Mouse (Mus musculus) heart, embryonic 11.5 days (tissue): ENCODE results near the gene Atp6v0a1. TPM values are rescaled to one million over a fixed set of nuclear protein-coding genes. Genes with fewer than 3 reads are reported as not detected.
A peak's percentile ranks its signal among the peaks of the same experiment; 100 is the strongest.

ENCODE experiments used
- ATAC-seq: fragments of 200-750 bp; cut with Nextera tagmentation; replicated peaks from 2 replicates; pipeline ENCODE4 v1.8.0; 2017; ENCODE audit warnings: moderate library complexity; ENCODE audit not compliant: insufficient number of reproducible peaks, low FRiP score, low TSS enrichment
- H3K27ac ChIP-seq: fragments of 300-500 bp; sonication (generic); 2 replicates; pipeline ENCODE4 v1.5.1; 2014; ENCODE audit warnings: mild to moderate bottlenecking, low read depth, low read length
- H3K27me3 ChIP-seq: fragments of 300-500 bp; sonication (generic); 2 replicates; pipeline ENCODE4 v1.6.1; 2014; ENCODE audit warnings: mild to moderate bottlenecking, low read length, mixed read lengths; ENCODE audit not compliant: control insufficient read depth, insufficient read depth
- H3K36me3 ChIP-seq: fragments of 300-500 bp; sonication (generic); 2 replicates; pipeline ENCODE4 v1.6.1; 2014; ENCODE audit warnings: mild to moderate bottlenecking, low read length, moderate library complexity, mixed read lengths; ENCODE audit not compliant: control insufficient read depth, insufficient read depth
- H3K4me1 ChIP-seq: fragments of 300-500 bp; sonication (generic); 2 replicates; pipeline ENCODE4 v1.6.1; 2014; ENCODE audit warnings: low read length; ENCODE audit not compliant: control insufficient read depth, insufficient read depth
- H3K4me2 ChIP-seq: fragments of 300-500 bp; sonication (generic); 2 replicates; pipeline ENCODE4 v1.6.1; 2014; ENCODE audit warnings: mild to moderate bottlenecking, moderate library complexity
- H3K4me3 ChIP-seq: fragments of 300-500 bp; sonication (generic); 2 replicates; pipeline ENCODE4 v1.5.1; 2014; ENCODE audit warnings: low read depth, low read length
- H3K9ac ChIP-seq: fragments of 300-500 bp; sonication (generic); 2 replicates; pipeline ENCODE4 v1.6.1; 2014; ENCODE audit warnings: mild to moderate bottlenecking, low read depth, low read length, moderate library complexity
- H3K9me3 ChIP-seq: fragments of 300-500 bp; sonication (generic); replicated peaks from 2 replicates; pipeline ENCODE4 v1.6.1; 2016; ENCODE audit warnings: low read length; ENCODE audit not compliant: control insufficient read depth
- WGBS: fragments of 180-500 bp; shearing (Covaris S2); extraction: QIAGEN DNeasy Blood & Tissue Kit; methylation state at CpG from one replicate; pipeline ENCODE4 v1.1.7; 2014; ENCODE audit not compliant: insufficient replicate concordance; 5-methylcytosine and 5-hydroxymethylcytosine counted together
- polyA plus RNA-seq: library from polyadenylated mRNA; unstranded; fragments of >200 nt; fragmentation: Nextera tagmentation; extraction: Ambion mirVana; gene quantifications from 2 replicates; pipeline ENCODE4 v1.2.1, GENCODE M21; 2014

The Atp6v0a1 gene
- polyA plus RNA-seq, 1 experiment from 2014 or later, result 57.1 TPM

DNA sequence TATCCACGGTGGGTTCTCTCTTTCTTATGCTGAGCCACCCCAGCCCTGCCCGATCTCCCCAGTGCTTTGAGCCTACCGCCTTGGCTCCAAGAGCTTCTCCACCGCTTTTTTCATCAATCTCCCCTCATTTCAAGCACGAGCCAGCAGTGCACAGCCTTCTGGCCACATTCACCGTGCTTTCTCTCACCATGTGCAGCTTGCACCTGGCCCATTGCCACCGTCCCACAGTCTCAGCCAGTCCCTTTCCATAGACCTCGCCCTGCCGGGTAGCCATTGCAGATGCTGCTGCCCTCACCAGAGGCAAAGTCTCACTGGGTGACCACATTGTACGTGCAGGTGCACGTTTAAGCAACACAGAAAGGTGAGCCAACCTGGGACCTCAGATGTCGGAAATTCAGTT, 14.1 kb downstream of the Atp6v0a1 start:
- no peaks in the 10 kb centered on the region for H3K9me3 ChIP-seq
- H3K4me3 ChIP-seq, result no peak overlapping the region
- peaks cover 7% of the 10 kb centered on the region for H3K4me1 ChIP-seq
- no peak overlapping the region for H3K27ac ChIP-seq
- no peak overlapping the region for H3K4me2 ChIP-seq
- 92% methylated on average over 12 of the region's 12 CpGs for WGBS
- no peak overlapping the region for H3K9ac ChIP-seq
- no peak for ATAC-seq
- H3K27me3 ChIP-seq, result no peaks in the 10 kb centered on the region
- peaks cover 33% of the 10 kb centered on the region for H3K36me3 ChIP-seq

DNA sequence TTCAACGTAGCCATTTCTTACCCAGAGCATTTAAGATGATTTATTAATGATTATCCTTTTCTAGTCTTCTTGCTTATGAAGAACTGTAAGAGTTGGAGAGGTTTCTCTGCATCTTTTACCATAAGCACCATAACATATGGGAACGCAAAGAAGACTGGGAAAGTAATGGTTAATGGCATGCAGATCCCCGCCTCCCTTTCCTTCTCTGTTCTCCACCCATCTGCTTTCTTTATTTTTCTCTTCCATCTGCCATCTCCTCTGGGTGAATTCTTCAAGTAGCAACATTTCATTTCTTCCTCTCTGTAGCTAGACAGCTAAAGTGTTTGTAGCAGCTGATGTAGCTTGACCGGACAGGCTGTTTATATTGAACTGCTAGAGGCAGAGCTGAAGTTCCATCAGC, 14.7 kb downstream of the Atp6v0a1 start:
- peaks cover 14% of the 10 kb centered on the region for H3K4me1 ChIP-seq
- H3K9me3 ChIP-seq, result no peaks in the 10 kb centered on the region
- no peaks in the 10 kb centered on the region for H3K27me3 ChIP-seq
- no peak overlapping the region for H3K4me3 ChIP-seq
- 93% methylated on average over 4 of the region's 4 CpGs for WGBS
- H3K27ac ChIP-seq, result no peak overlapping the region
- H3K9ac ChIP-seq, result no peak overlapping the region
- no peak for ATAC-seq
- peaks cover 27% of the 10 kb centered on the region for H3K36me3 ChIP-seq
- no peak overlapping the region for H3K4me2 ChIP-seq

DNA sequence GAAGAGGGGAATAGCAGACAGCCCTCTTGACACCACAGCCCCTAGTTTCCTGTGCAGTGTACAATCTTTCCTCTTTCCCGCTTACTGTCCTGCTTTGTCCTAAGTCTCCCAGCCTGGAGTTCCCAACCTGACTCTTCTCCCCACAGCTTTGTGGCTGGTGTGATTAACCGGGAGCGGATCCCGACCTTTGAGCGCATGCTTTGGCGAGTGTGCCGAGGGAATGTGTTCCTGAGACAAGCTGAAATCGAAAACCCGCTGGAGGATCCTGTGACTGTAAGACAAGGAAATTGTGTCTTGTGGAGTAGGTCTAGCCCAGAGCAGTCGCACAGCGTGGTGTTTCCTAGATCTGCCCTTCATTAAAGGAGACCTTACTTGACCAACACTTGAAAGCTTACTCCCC, 17.9 kb downstream of the Atp6v0a1 start:
- no peak for ATAC-seq
- peaks cover 19% of the 10 kb centered on the region for H3K36me3 ChIP-seq
- WGBS, result 83% methylated on average over 11 of the region's 11 CpGs
- no peaks in the 10 kb centered on the region for H3K27me3 ChIP-seq
- no peaks in the 10 kb centered on the region for H3K9me3 ChIP-seq
- H3K4me2 ChIP-seq, result no peak overlapping the region
- no peak overlapping the region for H3K9ac ChIP-seq
- peaks cover 24% of the 10 kb centered on the region for H3K4me1 ChIP-seq
- no peak overlapping the region for H3K27ac ChIP-seq
- no peak overlapping the region for H3K4me3 ChIP-seq

DNA sequence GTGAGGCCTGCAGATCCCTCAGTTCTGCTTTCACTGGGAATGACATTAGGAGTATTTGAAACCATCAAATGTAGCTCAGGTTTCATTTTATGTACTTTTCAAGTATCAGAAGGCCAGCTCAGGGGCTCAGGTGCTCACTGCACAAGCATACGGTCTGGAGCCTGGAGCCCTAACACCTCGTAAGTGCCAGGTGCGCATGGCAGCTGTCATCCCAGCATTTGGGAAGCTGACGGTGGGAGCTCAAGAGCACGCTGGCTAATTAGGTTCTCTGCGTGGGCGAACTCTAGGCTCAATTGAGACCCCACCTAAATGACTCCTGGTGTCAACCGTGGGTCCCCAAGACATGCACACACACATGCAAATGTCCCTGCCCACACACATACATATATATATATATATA, 20.1 kb downstream of the Atp6v0a1 start:
- Histone ChIP-seq H3K27ac (peak overlapping the region; percentile 74; the same call in 1 of the 2 replicates), H3K4me2 (no peak overlapping the region), H3K4me3 (no peak overlapping the region), H3K36me3 (peaks cover 16% of the 10 kb centered on the region), H3K9ac (no peak overlapping the region), H3K9me3 (no peaks in the 10 kb centered on the region), H3K27me3 (no peaks in the 10 kb centered on the region), H3K4me1 (peaks cover 24% of the 10 kb centered on the region)
- no peak for ATAC-seq
- 89% methylated on average over 8 of the region's 8 CpGs for WGBS

DNA sequence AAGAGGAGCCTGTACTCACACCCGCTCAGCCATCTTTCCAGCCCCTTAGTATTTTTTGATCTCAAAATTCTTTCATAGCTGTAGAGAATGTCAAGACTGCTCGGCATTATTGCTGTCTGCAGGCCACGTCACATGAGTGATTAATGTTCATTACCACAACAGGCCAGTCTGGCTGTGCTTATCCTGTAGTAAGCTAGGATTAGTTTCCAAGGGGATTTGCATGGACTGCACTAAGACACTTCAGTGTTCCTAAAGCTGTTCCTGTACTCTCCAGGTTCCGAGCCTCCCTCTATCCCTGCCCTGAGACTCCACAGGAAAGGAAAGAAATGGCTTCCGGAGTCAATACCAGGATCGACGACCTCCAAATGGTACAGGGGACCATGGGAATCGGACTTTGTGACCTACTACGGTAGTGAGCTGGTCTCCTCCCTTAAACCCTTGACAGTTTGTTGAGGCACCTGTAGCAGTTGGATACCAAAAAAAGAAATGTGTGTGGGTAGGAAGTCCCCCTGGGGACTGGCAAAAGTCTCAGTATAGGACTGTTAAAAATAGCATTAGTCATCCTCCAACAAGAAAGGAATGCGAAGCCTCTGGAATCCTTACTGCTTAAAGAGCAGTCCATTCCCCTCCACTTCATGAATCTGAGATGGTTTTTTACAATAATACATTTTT, 21.0 kb downstream of the Atp6v0a1 start:
- peaks cover 24% of the 10 kb centered on the region for H3K4me1 ChIP-seq
- H3K36me3 ChIP-seq, result peaks cover 17% of the 10 kb centered on the region
- H3K27ac ChIP-seq, result peak overlapping the region; percentile 95
- WGBS, result 50% methylated on average over 10 of the region's 10 CpGs
- no peaks in the 10 kb centered on the region for H3K9me3 ChIP-seq
- peak; percentile 42; the same call in 1 of the 2 replicates for ATAC-seq
- no peak overlapping the region for H3K4me2 ChIP-seq
- H3K27me3 ChIP-seq, result no peaks in the 10 kb centered on the region
- no peak overlapping the region for H3K4me3 ChIP-seq
- no peak overlapping the region for H3K9ac ChIP-seq

DNA sequence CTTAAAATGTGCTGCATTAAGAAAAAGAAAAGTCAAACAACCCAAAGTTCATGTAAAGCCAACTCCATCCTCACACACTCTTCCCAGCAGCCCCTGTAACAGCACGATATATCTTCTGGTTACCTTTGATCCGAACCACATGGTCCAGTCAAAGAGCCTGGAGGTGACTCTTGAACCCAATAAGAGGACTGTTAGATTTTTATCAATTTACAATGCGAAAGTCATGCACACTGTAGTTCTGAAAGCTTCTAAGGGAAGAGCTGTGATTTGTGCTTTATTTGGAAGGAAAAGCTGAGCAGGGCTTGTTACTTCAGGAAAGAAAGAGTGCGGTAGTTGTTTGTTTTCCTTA, 21.5 kb downstream of the Atp6v0a1 start:
- ATAC-seq, result no peak
- Histone ChIP-seq H3K27ac (peak overlapping the region; percentile 95), H3K4me2 (no peak overlapping the region), H3K4me1 (peaks cover 24% of the 10 kb centered on the region), H3K9ac (no peak overlapping the region), H3K4me3 (no peak overlapping the region), H3K36me3 (peaks cover 17% of the 10 kb centered on the region), H3K9me3 (no peaks in the 10 kb centered on the region), H3K27me3 (no peaks in the 10 kb centered on the region)
- 72% methylated on average over 4 of the region's 4 CpGs for WGBS

DNA sequence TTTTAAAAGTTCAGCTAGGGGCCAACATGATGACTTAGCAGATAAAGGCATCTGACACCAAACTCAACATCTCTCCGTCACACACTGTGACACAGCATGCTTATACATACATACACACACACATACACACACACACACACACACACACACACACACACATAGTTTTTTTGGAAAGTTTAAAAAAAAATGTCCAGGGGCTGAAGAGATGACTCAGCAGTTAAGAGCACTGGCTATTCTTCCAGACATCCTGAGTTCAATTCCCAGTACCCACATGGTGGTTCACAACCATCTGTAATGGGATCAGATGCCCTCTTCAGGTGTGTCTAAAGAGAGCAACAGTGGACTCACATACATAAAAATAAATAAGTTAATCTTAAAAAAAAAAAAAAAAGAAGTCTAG, 22.2 kb downstream of the Atp6v0a1 start:
- peaks cover 14% of the 10 kb centered on the region for H3K36me3 ChIP-seq
- no peak overlapping the region for H3K9ac ChIP-seq
- no peak for ATAC-seq
- peak overlapping the region; percentile 95; the same call in 1 of the 2 replicates for H3K27ac ChIP-seq
- 96% methylated on average over 1 of the region's 1 CpGs for WGBS
- H3K9me3 ChIP-seq, result no peaks in the 10 kb centered on the region
- H3K4me2 ChIP-seq, result no peak overlapping the region
- H3K4me3 ChIP-seq, result no peak overlapping the region
- H3K27me3 ChIP-seq, result no peaks in the 10 kb centered on the region
- peaks cover 24% of the 10 kb centered on the region for H3K4me1 ChIP-seq

DNA sequence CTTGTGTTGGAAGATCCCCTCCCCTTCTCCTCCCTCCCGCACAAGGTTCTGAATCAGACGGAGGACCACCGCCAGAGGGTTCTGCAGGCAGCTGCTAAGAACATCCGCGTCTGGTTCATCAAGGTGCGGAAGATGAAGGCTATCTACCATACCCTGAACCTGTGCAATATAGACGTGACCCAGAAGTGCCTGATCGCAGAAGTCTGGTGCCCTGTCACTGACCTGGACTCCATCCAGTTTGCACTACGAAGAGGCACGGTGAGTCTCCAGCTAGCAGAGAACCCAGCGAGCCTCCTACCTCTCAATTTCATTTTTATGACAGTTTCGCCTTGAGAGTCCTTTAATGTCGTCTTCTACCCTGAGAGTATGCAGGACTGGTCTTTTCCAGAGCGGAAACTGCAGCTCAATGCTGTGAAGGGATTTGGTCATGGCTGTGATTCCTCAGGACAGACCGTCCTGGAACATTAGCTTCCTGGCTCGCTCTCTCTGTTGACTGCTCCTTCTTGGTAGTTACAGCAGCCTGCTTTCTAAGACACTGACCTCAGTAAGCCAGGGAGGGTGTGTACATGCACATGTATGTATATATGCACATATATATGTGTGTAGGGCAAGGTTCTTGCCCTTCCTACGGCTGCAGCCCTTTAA, 24.7 kb downstream of the Atp6v0a1 start:
- 93% methylated on average over 17 of the region's 17 CpGs for WGBS
- no peak for ATAC-seq
- Histone ChIP-seq H3K27ac (no peak overlapping the region), H3K9me3 (no peaks in the 10 kb centered on the region), H3K9ac (no peak overlapping the region), H3K27me3 (no peaks in the 10 kb centered on the region), H3K36me3 (peaks cover 25% of the 10 kb centered on the region), H3K4me2 (no peak overlapping the region), H3K4me1 (peaks cover 11% of the 10 kb centered on the region), H3K4me3 (no peak overlapping the region)
